Mouse (Mus musculus) E14TG2a.4 (cell line): ENCODE results near the gene Bcl11b.

Experiments used
- CTCF ChIP-seq: conservative IDR thresholded peaks from 2 replicates; pipeline ENCODE4 v1.5.1; 2014; ENCODE audit warnings: low read length
- NANOG ChIP-seq: IDR thresholded peaks from 2 replicates; pipeline ENCODE4 v1.6.1; 2014; ENCODE audit warnings: borderline replicate concordance, low read length, mixed read lengths

DNA sequence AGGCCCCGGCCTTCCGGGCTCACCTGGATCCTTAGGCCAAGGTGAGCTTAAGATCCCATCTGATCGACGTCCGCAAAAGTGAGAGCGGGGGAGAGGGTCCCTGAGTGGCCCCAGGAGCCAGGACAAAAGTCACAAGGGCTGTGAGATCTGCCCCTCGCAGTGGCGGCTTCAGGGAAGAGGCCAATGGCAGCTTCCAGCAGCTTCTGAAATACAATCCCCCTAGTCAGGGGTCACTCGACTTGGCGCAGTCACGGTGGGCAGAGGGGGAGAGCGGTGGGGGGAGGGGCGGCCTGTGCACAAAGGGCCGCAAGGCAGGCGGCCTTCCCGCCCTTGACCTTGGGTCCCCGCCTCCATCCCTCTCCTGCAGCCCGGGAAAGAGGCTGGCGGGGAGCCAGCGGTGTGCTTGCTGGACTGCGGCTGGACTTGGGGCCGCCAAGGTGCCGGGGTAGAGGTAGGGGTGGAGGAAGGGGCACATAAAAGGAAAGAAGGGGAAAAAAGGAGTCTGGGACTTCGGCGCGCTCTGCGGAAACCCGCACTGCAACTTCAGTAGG is 23.6 kb downstream of the Bcl11b start:
- TF ChIP-seq CTCF (no peak), NANOG (no peak)
